Mouse (Mus musculus): ENCODE measurements around the gene Klf9. TPM values are rescaled to one million over a fixed set of nuclear protein-coding genes. Genes with fewer than 3 reads are reported as not detected.

The Klf9 gene
- polyA plus RNA-seq (2014; fragmentation: Illumina TruSeq; extraction: RNeasy Lipid Tissue Mini Kit (QIAGEN cat#74804); ENCODE audit: low read depth, low replicate concordance), result 45.5 TPM

GRCm38 (mm10) chr19:23140689-23141317 is at the start of gene Klf9:
Gene Klf9, plus strand, starts transcription at chr19:23141226.

Other genes with a start within 250 kb of the Klf9 start
- gene Smc5, start 132.7 kb downstream of the Klf9 start, polyA plus RNA-seq (2014; fragmentation: Illumina TruSeq; extraction: RNeasy Lipid Tissue Mini Kit (QIAGEN cat#74804); ENCODE audit: low read depth, low replicate concordance), result 30.8 TPM